Mouse (Mus musculus) frontal cortex, postnatal 10 days (tissue): ENCODE results near the gene Sfmbt2.
"Not testable (repeated sequence)": the region's sequence is repeated elsewhere in the genome, so short reads cannot be mapped to it uniquely, and the experiment has no call there.

Experiments
- DNase-seq, 2 experiments: peaks; one replicate each; pipeline ENCODE4 v3.0.0; 2022; ENCODE audit warnings: low spot score in 2 of 2, mixed read lengths in 1 of 2

Sfmbt2 gene

GRCm38 (mm10) chr2:10370176-10370575 is at the start of gene Sfmbt2:
Sfmbt2 (plus strand) TSS chr2:10370510.
- DNase-seq: no peak

GRCm38 (mm10) chr2:10321093-10321492 is 49.2 kb upstream of the Sfmbt2 start:
- DNase-seq: no peak

GRCm38 (mm10) chr2:10323173-10323572 is 47.1 kb upstream of the Sfmbt2 start:
- no peak for DNase-seq

GRCm38 (mm10) chr2:10324980-10325379 is 45.3 kb upstream of the Sfmbt2 start:
- DNase-seq: no peak

DNA sequence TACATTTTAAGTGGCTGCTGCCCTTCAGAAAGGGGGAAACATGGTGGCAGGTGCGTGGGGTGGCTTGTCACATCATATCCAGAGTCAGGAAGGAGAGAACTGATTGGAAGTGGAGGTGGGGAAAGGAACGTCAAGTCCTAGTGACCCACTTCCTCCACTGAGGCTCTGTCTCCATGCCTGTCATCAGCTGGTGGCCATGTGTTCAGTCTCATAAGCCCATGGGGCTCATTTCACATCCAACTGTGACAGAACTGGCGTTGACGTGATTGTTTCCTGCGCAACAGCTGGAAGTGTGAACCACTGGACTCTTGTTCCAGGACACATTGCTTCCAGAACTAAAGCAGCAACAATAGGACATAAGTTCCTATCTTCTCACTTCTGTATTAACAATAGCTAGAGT is 40.1 kb upstream of the Sfmbt2 start:
- no peak for DNase-seq

- no peak for DNase-seq
Observed at GRCm38 (mm10) chr2:10334299-10334698, 36.0 kb upstream of the Sfmbt2 start.

GRCm38 (mm10) chr2:10335037-10335608 is 35.2 kb upstream of the Sfmbt2 start:
- DNase-seq: no peak

DNA sequence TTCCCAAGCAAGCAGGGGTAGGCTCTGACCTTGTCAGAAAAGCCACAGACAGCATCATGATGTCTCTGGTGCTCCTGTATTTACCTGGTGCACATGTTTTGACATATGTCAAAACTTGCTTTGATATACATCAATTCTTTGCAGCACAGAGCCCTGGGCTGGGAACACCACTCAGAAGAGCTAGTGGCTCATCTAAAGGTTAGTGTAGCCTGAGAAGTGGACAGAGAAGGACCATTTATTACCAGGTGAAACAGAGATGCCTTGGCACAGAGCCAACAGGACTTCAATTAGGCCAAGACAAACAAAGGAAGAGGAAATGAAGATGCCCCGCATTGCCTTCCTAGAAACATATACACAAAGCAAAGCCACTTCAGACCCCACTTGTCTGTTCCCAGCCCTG is 30.3 kb upstream of the Sfmbt2 start:
- DNase-seq: no peak

GRCm38 (mm10) chr2:10343523-10343922 is 26.8 kb upstream of the Sfmbt2 start:
- DNase-seq: no peak

DNA sequence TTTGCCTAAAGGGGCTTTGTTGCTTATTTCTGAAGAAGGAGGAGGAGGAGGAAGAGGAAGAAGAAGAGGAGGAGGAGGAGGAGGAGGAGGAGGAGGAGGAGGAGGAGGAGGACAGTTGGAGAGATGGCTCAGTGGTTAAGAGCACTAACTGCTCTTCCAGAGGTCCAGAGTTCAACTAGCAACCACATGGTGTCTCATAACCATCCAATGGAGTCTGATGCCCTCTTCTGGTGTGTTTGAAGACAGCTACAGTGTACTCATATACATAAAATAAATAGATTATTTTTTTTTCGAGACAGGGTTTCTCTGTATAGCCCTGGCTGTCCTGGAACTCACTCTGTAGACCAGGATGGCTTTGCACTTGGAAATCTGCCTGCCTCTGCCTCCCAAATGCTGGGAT is 26.2 kb upstream of the Sfmbt2 start:
- DNase-seq: not testable (repeated sequence)

GRCm38 (mm10) chr2:10347193-10347592 is 23.1 kb upstream of the Sfmbt2 start:
- no peak for DNase-seq

GRCm38 (mm10) chr2:10348036-10348435 is 22.3 kb upstream of the Sfmbt2 start:
- no peak for DNase-seq

GRCm38 (mm10) chr2:10350266-10350810 is 20.0 kb upstream of the Sfmbt2 start:
- DNase-seq: no peak

- no peak for DNase-seq
Observed at GRCm38 (mm10) chr2:10351125-10351524, 19.2 kb upstream of the Sfmbt2 start.

DNA sequence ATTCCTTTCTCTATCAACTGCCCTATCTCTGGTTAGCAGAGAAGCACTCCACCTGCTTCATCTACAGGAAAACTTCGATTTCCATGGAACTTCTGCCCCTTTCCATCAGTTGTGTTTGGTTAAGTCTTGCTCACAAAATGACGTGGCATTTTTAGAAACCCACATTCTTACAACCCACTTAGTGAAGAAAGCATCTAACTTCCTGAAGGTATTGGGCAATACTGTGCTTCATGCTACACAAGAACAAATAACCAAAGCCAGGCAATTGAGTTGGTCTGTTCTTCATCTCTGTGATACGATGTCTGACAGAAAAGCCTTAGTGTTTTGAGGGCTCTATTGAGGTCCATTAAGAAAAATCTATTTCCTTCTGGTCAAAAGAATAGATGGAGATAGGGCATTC is 17.4 kb upstream of the Sfmbt2 start:
- no peak for DNase-seq

- no peak for DNase-seq
Observed at GRCm38 (mm10) chr2:10353889-10354288, 16.4 kb upstream of the Sfmbt2 start.

GRCm38 (mm10) chr2:10359861-10360260 is 10.4 kb upstream of the Sfmbt2 start:
- DNase-seq: no peak

DNA sequence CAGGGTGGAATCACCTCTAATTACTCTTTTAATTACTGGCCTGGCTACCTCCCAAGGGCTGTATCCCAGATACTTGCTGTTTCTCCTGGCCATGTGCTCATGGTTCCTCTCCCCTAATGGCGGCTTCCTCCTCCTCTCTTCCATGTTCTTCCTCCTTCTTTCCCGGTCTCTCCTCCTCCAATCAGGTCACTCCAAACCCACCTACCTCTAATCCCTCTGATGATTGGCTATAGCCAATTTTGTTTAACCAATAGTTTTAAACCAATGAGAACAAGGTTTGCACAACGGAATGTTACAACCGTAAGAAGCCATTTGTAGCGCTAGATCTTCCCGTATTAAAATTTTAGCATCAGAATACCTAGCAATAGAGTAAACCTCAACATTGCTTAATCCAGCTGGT is 5.2 kb upstream of the Sfmbt2 start:
- DNase-seq: no peak

DNA sequence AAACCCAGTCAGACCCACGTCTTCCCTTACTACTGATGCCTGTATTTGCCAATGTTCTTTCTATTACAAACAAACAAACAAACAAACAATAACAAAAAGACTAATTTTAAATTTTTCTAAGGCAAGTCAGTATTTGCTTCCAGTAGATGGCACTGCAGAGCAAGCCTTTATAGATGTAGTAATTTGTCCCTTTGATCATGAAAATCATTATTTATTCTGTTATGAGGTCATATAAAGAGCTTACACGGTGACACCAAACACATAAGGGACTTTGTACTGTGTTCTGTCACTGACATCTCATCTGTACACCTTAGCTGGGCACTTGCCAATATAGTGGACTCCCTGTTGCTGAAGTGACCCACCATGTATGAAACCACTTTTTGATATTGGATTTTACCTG is 4.0 kb upstream of the Sfmbt2 start:
- no peak for DNase-seq

DNA sequence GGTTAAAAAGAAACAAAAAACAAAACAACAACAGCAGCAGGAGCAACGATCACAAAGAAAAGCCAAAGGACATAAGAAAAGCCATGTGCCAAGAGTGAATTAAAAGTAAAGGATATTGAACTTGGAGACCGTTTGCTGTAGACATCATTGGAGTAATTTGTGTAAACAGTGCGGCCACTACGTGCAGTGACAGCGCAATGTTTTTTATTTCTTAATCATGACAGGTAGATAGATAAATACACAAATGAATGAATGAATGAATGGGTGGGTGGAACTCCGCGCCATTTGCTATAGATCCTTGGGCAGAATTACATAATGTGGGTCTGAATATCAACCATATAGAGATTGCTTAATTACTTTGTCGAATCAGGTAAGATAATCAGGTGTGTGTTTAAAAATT is 634 bp upstream of the Sfmbt2 start:
- no peak for DNase-seq

DNA sequence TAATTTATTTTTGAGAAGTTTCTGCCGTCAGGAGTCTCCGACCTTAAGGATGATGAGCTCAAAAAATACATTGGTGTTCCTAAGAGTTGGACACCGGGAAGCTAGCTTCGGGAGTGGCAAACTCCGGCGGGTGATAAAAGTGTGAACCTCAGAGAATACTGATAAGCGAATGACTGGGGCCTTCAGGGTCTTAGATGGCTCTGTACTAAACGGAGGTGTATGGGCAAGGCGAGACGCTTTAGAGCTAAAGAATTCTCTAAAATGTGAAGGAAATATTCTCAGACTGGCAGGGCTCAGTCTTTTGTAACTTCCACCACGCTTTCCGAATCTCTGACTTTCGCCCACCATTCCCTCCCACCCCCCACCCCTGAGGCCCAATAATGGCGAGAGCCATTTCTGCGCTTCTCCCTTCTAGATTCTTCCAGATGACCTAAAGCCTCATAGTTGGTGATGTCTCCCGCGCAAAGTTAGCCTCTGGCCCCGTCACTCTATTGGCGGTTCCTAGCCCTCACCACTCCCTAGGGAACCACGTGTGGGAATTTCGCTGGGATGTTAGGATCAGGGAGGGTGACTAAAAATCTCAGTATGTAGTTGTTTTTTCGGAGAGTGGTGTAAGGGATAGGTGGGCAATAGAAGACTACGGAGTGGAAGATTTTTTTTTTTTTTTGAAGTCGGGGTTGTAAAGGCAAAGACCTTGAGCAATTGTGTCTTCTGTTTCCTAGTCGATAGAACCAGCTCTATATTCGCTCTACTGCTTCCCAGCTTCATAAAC is 563 bp downstream of the Sfmbt2 start:
- no peak for DNase-seq

GRCm38 (mm10) chr2:10371459-10371817 is 1.1 kb downstream of the Sfmbt2 start:
- no peak for DNase-seq

DNA sequence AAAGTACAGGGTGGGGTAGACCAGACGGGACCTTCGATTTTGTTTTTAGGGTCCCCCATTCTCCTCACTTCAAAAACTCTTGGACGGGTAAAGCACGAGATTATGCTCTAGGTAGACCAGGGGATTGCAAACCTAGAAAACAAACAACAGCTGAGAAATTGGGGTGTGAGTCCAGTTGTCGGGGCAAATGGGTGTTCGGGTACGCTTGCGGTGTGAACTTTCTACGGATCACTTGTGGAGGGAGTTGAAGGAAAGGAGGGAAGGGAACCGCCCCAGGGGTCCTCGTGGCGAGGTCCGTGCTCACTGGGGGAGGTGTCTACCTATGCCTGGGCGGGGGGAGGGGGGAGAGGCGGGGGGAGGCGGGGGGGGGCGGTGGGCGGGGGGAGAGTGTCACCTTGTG is 1.6 kb downstream of the Sfmbt2 start:
- DNase-seq: no peak
